Mouse (Mus musculus) erythroblast, embryonic 14.5 days (primary cell): ENCODE results near the gene Timm22.

Experiments
- GATA1 ChIP-seq: IDR thresholded peaks from 2 replicates; pipeline ENCODE4 v1.6.1; 2012; ENCODE audit warnings: low read length, inconsistent platforms, mixed read lengths
- TAL1 ChIP-seq: IDR thresholded peaks from 3 replicates; pipeline ENCODE4 v1.6.1; 2012; ENCODE audit warnings: low read length, inconsistent platforms, mixed read lengths

GRCm38 (mm10) chr11:76446251-76446650, 39.5 kb downstream of the Timm22 start:
- TF ChIP-seq GATA1: no peak
- no peak for TF ChIP-seq TAL1
